Mouse (Mus musculus) embryonic facial prominence, embryonic 12.5 days (tissue): ENCODE results near the gene Mpzl2. TPM values are rescaled to one million over a fixed set of nuclear protein-coding genes. Genes with fewer than 3 reads are reported as not detected.

Experiments
- ATAC-seq: fragments of 200-750 bp; cut with Nextera tagmentation; 2 replicates; pipeline ENCODE4 v1.8.0; 2017; ENCODE audit not compliant: insufficient number of reproducible peaks, insufficient read depth, low FRiP score, low TSS enrichment
- H3K27ac ChIP-seq: fragments of 300-500 bp; sonication (generic); 2 replicates; pipeline ENCODE4 v1.5.1; 2016; ENCODE audit warnings: mild to moderate bottlenecking
- H3K27me3 ChIP-seq: fragments of 300-500 bp; sonication (generic); 2 replicates; pipeline ENCODE4 v1.6.1; 2016; ENCODE audit warnings: mild to moderate bottlenecking, moderate library complexity
- H3K36me3 ChIP-seq: fragments of 300-500 bp; sonication (generic); 2 replicates; pipeline ENCODE4 v1.6.1; 2016; ENCODE audit warnings: mild to moderate bottlenecking
- H3K4me1 ChIP-seq: fragments of 300-500 bp; sonication (generic); 2 replicates; pipeline ENCODE4 v1.6.1; 2016
- H3K4me2 ChIP-seq: fragments of 300-500 bp; sonication (generic); replicated peaks from 2 replicates; pipeline ENCODE4 v1.6.1; 2016; ENCODE audit warnings: mild to moderate bottlenecking, moderate library complexity
- H3K4me3 ChIP-seq: fragments of 300-500 bp; sonication (generic); 2 replicates; pipeline ENCODE4 v1.5.1; 2016; ENCODE audit warnings: mild to moderate bottlenecking
- H3K9ac ChIP-seq: fragments of 300-500 bp; sonication (generic); 2 replicates; pipeline ENCODE4 v1.6.1; 2016; ENCODE audit warnings: mild to moderate bottlenecking, moderate library complexity
- H3K9me3 ChIP-seq: fragments of 300-500 bp; sonication (generic); 2 replicates; pipeline ENCODE4 v1.6.1; 2016; ENCODE audit warnings: mild to moderate bottlenecking, moderate library complexity
- WGBS: fragments of 180-500 bp; shearing (Covaris S2); methylation state at CpG from one replicate; pipeline ENCODE4 v1.1.7; 2016; 5-methylcytosine and 5-hydroxymethylcytosine counted together
- polyA plus RNA-seq: library from polyadenylated mRNA; unstranded; fragments of >200 nt; fragmentation: Nextera tagmentation; extraction: Ambion mirVana; gene quantifications from 2 replicates; pipeline ENCODE4 v1.2.1, GENCODE M21; 2016

Gene Mpzl2
- polyA plus RNA-seq, 1 experiment from 2014 or later = 11.3 TPM

DNA sequence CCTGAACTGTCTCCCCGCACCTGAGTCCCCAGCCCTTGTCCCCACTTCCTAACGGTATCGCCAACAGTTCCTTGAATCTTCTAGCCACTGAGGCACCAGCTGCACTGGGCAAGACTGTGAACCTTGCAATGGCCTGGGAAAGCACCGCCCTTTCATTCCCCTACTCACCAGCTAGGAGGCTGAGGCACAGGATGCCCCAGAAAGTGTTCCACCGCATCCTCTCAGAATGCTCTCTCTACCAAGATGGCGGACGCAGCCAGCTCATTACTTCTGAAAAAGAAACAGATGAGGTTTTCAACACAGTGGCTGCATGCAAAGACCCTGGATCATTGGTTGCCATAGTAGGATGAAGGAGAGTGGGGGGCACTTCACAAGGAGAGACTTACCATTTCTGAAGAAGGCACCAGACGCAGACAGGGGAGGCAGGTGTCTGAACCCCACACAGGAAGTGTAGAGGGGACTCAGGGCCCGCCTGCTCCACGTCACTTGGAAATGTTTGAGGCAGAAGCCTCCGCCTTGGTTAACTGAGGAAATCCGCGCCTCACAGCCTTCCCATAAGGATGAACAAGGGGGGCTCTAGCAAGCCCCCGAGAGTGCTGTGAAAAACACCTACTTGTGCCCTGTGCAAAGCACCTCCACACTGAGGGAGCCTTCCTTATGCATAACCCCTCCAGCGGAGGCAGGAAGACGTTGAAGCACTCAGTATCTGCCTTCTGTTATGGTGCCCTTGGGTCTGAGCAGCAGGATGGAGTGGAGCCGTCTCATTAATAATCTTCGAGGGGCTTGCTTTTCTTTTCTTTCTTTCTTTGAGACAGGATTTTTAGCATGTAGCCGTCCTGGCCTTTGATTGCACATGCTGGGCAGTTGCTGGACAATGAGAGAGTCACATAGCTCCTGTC is 30.2 kb upstream of the Mpzl2 start, which contains the start of gene Cd3e:
Gene Cd3e (minus strand): TSS at position 448 of the 899 bp plus-strand sequence.
- Histone ChIP-seq H3K4me1 (no peaks in the 10 kb centered on the region), H3K27me3 (peaks cover 4% of the 10 kb centered on the region; the same call in 1 of the 2 replicates), H3K9ac (no peak within 1 kb of the TSS), H3K4me3 (no peak within 1 kb of the TSS), H3K9me3 (no peaks in the 10 kb centered on the region), H3K27ac (no peak within 1 kb of the TSS), H3K4me2 (no peak within 1 kb of the TSS), H3K36me3 (no peaks in the 10 kb centered on the region)
- no peak for ATAC-seq
- 86% methylated on average over 19 of the region's 19 CpGs for WGBS

DNA sequence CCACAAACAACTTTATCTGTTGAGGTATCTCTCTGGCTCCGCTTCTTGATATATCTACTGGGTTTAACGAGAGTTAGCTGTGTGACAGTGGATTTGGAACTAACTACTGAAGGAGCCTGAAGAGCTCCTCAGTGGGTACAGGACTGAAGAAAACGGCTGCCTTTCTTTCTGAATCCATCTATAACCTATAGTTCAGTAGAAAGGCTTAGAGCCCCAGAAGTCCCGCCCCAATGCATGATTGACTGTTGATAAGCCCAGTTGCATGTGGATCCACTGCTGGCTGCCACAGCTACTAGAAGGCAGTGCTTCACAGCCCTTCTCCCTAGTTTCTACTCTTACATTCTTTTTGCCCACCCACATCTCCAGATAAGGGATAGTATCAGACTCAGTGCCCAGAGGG is 29.1 kb upstream of the Mpzl2 start:
- H3K36me3 ChIP-seq = no peaks in the 10 kb centered on the region
- no peaks in the 10 kb centered on the region for H3K4me1 ChIP-seq
- peaks cover 4% of the 10 kb centered on the region; the same call in 1 of the 2 replicates for H3K27me3 ChIP-seq
- H3K27ac ChIP-seq = no peak overlapping the region
- ATAC-seq = no peak
- 70% methylated on average over 4 of the region's 4 CpGs for WGBS
- no peak overlapping the region for H3K4me2 ChIP-seq
- no peaks in the 10 kb centered on the region for H3K9me3 ChIP-seq
- H3K9ac ChIP-seq = no peak overlapping the region
- no peak overlapping the region for H3K4me3 ChIP-seq

DNA sequence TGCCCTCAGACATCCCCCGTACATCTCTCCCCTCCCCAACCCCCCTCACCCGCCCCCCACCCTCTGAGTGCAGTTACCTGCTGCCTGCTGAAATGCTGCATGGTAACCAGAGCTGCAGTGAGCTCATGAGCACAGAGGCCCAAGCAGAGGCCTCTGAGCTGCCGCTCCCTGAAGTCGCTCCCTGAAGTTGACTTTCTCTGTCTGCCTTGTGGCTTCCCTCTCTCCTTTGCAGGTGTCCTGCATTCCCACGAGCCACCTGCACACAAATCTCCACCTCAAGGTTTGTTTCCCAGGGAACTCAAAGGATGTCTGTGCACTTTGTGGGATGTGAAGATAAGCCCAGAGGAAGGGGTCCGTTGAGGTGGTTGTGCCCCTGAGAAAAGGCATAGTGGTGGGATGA is 28.3 kb upstream of the Mpzl2 start:
- H3K27ac ChIP-seq = no peak overlapping the region
- 39% methylated on average over 6 of the region's 6 CpGs for WGBS
- H3K36me3 ChIP-seq = no peaks in the 10 kb centered on the region
- H3K9ac ChIP-seq = no peak overlapping the region
- H3K9me3 ChIP-seq = no peaks in the 10 kb centered on the region
- H3K27me3 ChIP-seq = peaks cover 4% of the 10 kb centered on the region; the same call in 1 of the 2 replicates
- no peak for ATAC-seq
- H3K4me2 ChIP-seq = no peak overlapping the region
- no peaks in the 10 kb centered on the region for H3K4me1 ChIP-seq
- H3K4me3 ChIP-seq = no peak overlapping the region

DNA sequence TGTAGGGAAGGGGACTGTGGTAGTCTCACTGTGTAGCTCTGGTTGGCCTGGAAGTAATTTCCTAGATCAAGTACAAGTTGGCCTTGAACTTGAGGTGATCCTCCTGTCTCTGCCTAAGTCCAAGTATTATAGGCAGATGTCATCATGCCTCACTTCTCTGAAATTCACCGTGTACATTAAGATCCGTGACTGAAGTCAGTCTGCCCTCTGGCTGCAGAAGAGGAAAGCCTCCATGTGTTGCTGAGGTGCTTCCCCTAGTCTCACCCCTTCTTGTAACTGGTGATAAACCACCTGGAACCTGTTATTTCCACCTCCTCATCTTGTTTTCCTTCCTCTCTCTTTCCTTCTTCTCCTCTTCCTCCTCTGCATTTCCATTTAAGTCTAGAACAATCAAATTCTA is 24.7 kb upstream of the Mpzl2 start:
- H3K4me1 ChIP-seq = no peaks in the 10 kb centered on the region
- 46% methylated on average over 2 of the region's 2 CpGs for WGBS

DNA sequence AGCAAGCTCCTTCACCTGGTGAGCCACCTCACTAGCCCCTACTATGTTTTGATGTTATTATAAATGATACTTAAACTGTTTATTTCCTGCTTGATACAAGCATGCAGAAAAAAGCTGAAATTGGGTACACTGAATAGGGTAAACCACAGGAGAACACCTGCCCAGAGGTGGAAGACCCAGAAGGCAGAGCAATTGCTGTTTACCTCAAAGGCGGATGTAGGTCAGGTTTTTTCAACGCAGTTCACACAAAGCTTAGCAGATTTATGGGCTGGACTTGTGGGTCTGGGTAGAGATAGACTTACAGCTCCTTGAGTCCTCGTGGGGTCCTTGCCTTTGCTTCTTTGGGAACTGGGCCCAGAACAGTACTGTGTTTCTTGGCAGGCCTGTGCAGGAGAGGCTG is 23.8 kb upstream of the Mpzl2 start:
- H3K4me3 ChIP-seq = no peak overlapping the region
- WGBS = 83% methylated on average over 3 of the region's 3 CpGs
- H3K36me3 ChIP-seq = no peaks in the 10 kb centered on the region
- ATAC-seq = no peak
- no peak overlapping the region for H3K4me2 ChIP-seq
- no peaks in the 10 kb centered on the region for H3K9me3 ChIP-seq
- no peak overlapping the region for H3K9ac ChIP-seq
- no peaks in the 10 kb centered on the region for H3K4me1 ChIP-seq
- H3K27ac ChIP-seq = no peak overlapping the region
- no peaks in the 10 kb centered on the region; the same call in 1 of the 2 replicates for H3K27me3 ChIP-seq

More for the DNA sequence above, 24.7 kb upstream of the Mpzl2 start:
- no peak for ATAC-seq
- no peaks in the 10 kb centered on the region for H3K36me3 ChIP-seq
- no peak overlapping the region for H3K27ac ChIP-seq
- H3K9ac ChIP-seq = no peak overlapping the region
- no peak overlapping the region for H3K4me2 ChIP-seq
- no peaks in the 10 kb centered on the region for H3K9me3 ChIP-seq
- H3K4me3 ChIP-seq = no peak overlapping the region
- no peaks in the 10 kb centered on the region; the same call in 1 of the 2 replicates for H3K27me3 ChIP-seq

DNA sequence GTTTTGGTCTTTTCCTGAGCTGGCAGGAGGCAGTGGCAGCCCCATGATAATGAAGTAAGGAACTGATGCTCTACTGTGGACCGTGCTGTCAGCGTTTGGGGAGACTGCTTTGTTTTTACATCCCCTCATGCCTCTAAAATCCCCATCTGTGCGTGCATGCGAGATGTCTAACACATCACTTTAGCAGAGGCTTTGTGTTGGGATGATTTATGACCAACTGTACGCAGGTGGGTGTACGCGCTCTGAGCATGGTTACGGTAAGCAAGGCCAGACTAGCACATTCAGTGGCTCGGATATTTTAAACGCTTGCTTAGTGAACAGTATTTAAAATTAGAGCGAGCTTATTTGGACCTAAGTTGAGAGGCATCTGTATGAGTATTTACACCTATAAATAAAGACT is 21.6 kb upstream of the Mpzl2 start:
- no peak for ATAC-seq
- H3K9me3 ChIP-seq = no peaks in the 10 kb centered on the region
- H3K4me1 ChIP-seq = no peaks in the 10 kb centered on the region
- no peak overlapping the region for H3K4me3 ChIP-seq
- H3K4me2 ChIP-seq = no peak overlapping the region
- no peak overlapping the region for H3K27ac ChIP-seq
- H3K27me3 ChIP-seq = no peaks in the 10 kb centered on the region
- H3K36me3 ChIP-seq = no peaks in the 10 kb centered on the region
- no peak overlapping the region for H3K9ac ChIP-seq
- WGBS = 86% methylated on average over 11 of the region's 11 CpGs

DNA sequence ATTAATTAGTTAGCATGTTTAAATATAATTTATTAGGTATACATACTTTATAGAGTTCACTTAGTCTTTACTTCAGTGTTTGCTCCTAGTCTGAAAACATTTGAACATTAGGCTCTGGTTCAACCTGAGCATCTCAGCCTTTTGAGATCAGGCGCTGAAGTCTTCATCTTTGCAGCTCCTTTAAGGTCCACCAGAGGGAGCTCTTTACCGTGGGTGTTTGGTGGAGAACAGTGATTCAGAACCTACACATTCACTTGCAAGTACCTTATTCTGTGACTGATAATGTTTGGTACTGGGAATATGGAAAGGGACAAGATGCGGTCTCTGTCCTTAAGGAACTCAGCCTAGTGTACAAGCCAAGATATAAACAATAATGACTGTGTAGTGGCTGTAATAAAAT is 16.8 kb upstream of the Mpzl2 start:
- Histone ChIP-seq H3K4me1 (no peaks in the 10 kb centered on the region), H3K4me3 (no peak overlapping the region), H3K27ac (no peak overlapping the region), H3K36me3 (no peaks in the 10 kb centered on the region), H3K27me3 (0 out of 2 replicates have a peak, but pooled peaks cover under 1% of the 10 kb centered on the region), H3K9ac (no peak overlapping the region), H3K9me3 (no peaks in the 10 kb centered on the region), H3K4me2 (no peak overlapping the region)
- WGBS = 11% methylated on average over 3 of the region's 3 CpGs
- ATAC-seq = no peak

DNA sequence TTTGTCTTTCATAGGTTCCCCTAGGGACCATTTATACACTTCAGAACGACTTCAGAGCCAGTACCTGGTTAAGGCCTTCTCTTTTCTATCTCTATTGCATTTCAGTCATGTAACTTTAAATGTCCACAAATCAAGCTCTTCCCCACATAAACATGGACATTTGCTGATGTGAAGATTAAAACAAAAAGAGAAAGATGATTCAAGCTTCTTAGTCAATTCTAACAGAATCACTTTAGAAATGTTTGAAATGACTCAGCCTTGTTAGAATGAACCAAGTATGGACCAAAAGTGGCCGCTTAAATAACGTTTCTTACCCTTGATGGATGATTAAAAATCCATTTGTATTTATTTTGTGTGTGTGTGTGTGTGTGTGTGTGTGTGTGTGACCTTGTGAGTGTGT is 16.0 kb upstream of the Mpzl2 start:
- WGBS = 49% methylated on average over 3 of the region's 3 CpGs
- H3K4me3 ChIP-seq = no peak overlapping the region
- no peaks in the 10 kb centered on the region for H3K4me1 ChIP-seq
- H3K4me2 ChIP-seq = no peak overlapping the region
- H3K9me3 ChIP-seq = no peaks in the 10 kb centered on the region
- no peak for ATAC-seq
- H3K27ac ChIP-seq = no peak overlapping the region
- H3K9ac ChIP-seq = no peak overlapping the region
- H3K36me3 ChIP-seq = no peaks in the 10 kb centered on the region
- peaks cover 7% of the 10 kb centered on the region; the same call in 1 of the 2 replicates for H3K27me3 ChIP-seq

DNA sequence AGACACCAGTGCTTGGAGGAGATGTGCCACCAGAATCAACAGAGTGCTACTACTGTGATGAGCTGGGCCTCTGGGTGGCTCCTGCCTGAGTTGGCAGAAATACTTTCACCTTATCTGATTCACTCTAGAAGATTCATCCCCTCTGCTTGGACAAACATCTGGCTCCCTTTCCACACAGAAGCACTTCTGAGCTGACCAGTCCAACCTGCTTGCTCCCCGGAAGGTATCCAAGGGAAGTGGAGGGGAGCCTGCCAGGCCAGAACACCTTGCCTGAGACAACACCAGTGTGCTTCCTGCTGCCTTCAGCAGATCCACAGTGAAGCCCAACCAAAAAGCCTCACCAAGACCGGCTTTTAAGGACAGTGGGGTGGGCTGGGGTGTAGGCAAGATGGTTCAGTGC is 15.4 kb upstream of the Mpzl2 start:
- no peak for ATAC-seq
- H3K27me3 ChIP-seq = peaks cover 9% of the 10 kb centered on the region; the same call in 1 of the 2 replicates
- no peak overlapping the region for H3K27ac ChIP-seq
- H3K4me3 ChIP-seq = no peak overlapping the region
- no peak overlapping the region for H3K4me2 ChIP-seq
- WGBS = 71% methylated on average over 2 of the region's 2 CpGs
- H3K36me3 ChIP-seq = no peaks in the 10 kb centered on the region
- no peaks in the 10 kb centered on the region for H3K9me3 ChIP-seq
- no peaks in the 10 kb centered on the region for H3K4me1 ChIP-seq
- H3K9ac ChIP-seq = no peak overlapping the region

DNA sequence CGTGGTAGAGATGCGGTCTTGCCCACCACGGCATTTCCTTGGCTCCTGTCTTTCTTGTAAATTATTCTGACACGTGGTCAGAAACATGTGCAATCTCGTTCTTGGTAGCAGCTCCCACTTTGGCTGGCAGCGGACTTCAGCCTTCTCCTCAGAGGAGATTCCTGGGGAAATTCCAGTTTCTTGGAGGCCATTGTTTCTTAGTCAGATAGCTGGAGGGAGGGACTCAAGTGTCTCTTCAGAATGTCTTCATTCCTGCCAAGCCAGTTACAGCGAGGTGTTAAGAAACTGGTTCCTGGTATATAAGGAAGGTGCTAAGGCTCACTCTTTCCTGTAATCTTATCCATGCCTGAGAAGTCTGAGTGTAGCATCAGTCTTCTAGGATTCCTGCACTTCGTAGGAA is 12.2 kb upstream of the Mpzl2 start:
- H3K27ac ChIP-seq = no peak overlapping the region
- no peaks in the 10 kb centered on the region for H3K4me1 ChIP-seq
- H3K27me3 ChIP-seq = peaks cover 13% of the 10 kb centered on the region; the same call in 1 of the 2 replicates
- H3K9me3 ChIP-seq = no peaks in the 10 kb centered on the region
- ATAC-seq = no peak
- no peaks in the 10 kb centered on the region for H3K36me3 ChIP-seq
- 81% methylated on average over 8 of the region's 8 CpGs for WGBS
- no peak overlapping the region for H3K9ac ChIP-seq
- H3K4me2 ChIP-seq = no peak overlapping the region
- H3K4me3 ChIP-seq = no peak overlapping the region

DNA sequence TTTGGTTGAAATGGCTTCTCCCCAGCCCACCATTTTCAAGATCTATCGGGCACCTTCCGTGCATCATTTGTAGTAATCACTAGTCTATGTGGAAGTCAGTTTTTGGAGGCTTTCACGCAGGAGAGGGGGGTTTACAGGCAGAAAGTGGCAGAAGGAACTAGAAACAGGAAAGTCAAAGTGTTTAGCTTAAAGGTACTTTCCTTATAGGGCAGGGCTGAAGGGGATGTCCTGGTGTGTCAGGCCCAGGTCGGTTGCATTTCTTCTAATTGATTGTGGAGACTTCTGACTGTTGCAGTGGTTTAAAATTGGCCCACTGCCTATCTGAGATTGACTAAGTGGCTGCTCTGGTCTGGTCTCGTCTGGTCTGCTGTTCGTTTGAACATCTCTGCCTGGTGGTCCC is 9.3 kb upstream of the Mpzl2 start:
- H3K27ac ChIP-seq = no peak overlapping the region
- WGBS = 66% methylated on average over 6 of the region's 6 CpGs

DNA sequence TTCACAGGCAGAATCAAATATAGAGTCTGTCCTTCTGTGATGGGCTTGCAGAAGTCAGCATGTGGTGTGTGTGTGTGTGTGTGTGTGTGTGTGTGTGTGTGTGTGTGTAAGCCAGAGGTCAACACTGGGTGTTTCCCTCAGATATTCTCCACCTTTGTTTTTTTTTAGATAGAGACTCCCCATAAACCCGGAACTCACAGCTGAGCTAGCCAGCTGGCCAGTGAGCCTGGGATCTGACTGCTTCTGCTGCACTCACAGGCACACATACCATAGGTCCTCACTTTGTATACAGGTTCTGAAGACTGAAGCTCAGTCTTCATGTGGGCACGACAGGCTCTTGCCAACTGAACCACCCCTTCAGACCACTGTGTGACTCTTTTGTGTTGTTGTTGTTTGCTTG is 7.3 kb upstream of the Mpzl2 start:
- no peaks in the 10 kb centered on the region for H3K4me1 ChIP-seq
- no peak overlapping the region for H3K4me2 ChIP-seq
- H3K36me3 ChIP-seq = no peaks in the 10 kb centered on the region
- no peak overlapping the region for H3K9ac ChIP-seq
- H3K4me3 ChIP-seq = no peak overlapping the region
- peaks cover 13% of the 10 kb centered on the region; the same call in 1 of the 2 replicates for H3K27me3 ChIP-seq
- 81% methylated on average over 2 of the region's 2 CpGs for WGBS
- no peak overlapping the region for H3K27ac ChIP-seq
- no peaks in the 10 kb centered on the region for H3K9me3 ChIP-seq
- no peak for ATAC-seq

More for the DNA sequence above, 9.3 kb upstream of the Mpzl2 start:
- Histone ChIP-seq H3K27me3 (peaks cover 13% of the 10 kb centered on the region; the same call in 1 of the 2 replicates), H3K4me1 (no peaks in the 10 kb centered on the region), H3K36me3 (no peaks in the 10 kb centered on the region), H3K4me2 (no peak overlapping the region), H3K9ac (no peak overlapping the region), H3K4me3 (no peak overlapping the region), H3K9me3 (no peaks in the 10 kb centered on the region)
- ATAC-seq = no peak
